Mouse (Mus musculus) heart, embryonic 14.5 days (tissue): ENCODE data around the gene 2900011O08Rik. TPM values are rescaled to one million over a fixed set of nuclear protein-coding genes. Genes with fewer than 3 reads are reported as not detected.

Source experiments
- ATAC-seq: fragments of 200-750 bp; cut with Nextera tagmentation; 2 replicates; pipeline ENCODE4 v1.8.0; 2017; ENCODE audit warnings: low read depth, moderate TSS enrichment; ENCODE audit not compliant: insufficient number of reproducible peaks, insufficient read depth, low FRiP score
- H3K27ac ChIP-seq, 2 experiments: fragments of 200-500 bp in 1 of 2; fragments of 300-500 bp in 1 of 2; sonication (generic) in 1 of 2; replicated peaks in 1 of 2; 2 replicates each; pipeline ENCODE4 v1.5.1; 2012 to 2014; ENCODE audit warnings: low read depth in 2 of 2, low read length in 2 of 2, control low read depth in 1 of 2, mild to moderate bottlenecking in 1 of 2, mixed read lengths in 1 of 2; ENCODE audit not compliant: control insufficient read depth in 1 of 2, insufficient read depth in 1 of 2
- H3K27me3 ChIP-seq: fragments of 300-500 bp; sonication (generic); 2 replicates; pipeline ENCODE4 v1.6.1; 2014; ENCODE audit warnings: mild to moderate bottlenecking, low read length, control low read depth; ENCODE audit not compliant: control insufficient read depth, insufficient read depth
- H3K36me3 ChIP-seq: fragments of 300-500 bp; sonication (generic); 2 replicates; pipeline ENCODE4 v1.6.1; 2014; ENCODE audit warnings: mild to moderate bottlenecking, control low read depth, low read length, mixed read lengths; ENCODE audit not compliant: control insufficient read depth, insufficient read depth
- H3K4me1 ChIP-seq, 2 experiments: fragments of 200-500 bp in 1 of 2; fragments of 300-500 bp in 1 of 2; sonication (generic) in 1 of 2; 2 replicates each; pipeline ENCODE4 v1.6.1; 2012 to 2014; ENCODE audit warnings: low read length in 2 of 2, control low read depth in 1 of 2, mixed read lengths in 1 of 2; ENCODE audit not compliant: control insufficient read depth in 2 of 2, insufficient read depth in 2 of 2
- H3K4me2 ChIP-seq: fragments of 300-500 bp; sonication (generic); 2 replicates; pipeline ENCODE4 v1.6.1; 2014; ENCODE audit warnings: mild to moderate bottlenecking, low read length
- H3K4me3 ChIP-seq, 2 experiments: fragments of 200-500 bp in 1 of 2; fragments of 300-500 bp in 1 of 2; sonication (generic) in 1 of 2; 2 replicates each; pipeline ENCODE4 v1.5.1; 2012 to 2014; ENCODE audit warnings: low read length in 2 of 2, mild to moderate bottlenecking in 2 of 2, control low read depth in 1 of 2, low read depth in 1 of 2, moderate library complexity in 1 of 2; ENCODE audit not compliant: control insufficient read depth in 1 of 2, insufficient read depth in 1 of 2
- H3K9ac ChIP-seq: fragments of 300-500 bp; sonication (generic); 2 replicates; pipeline ENCODE4 v1.6.1; 2014; ENCODE audit warnings: mild to moderate bottlenecking, low read length
- H3K9me3 ChIP-seq: fragments of 300-500 bp; sonication (generic); 2 replicates; pipeline ENCODE4 v1.6.1; 2016; ENCODE audit warnings: low read length, control low read depth; ENCODE audit not compliant: control insufficient read depth
- WGBS: fragments of 180-500 bp; shearing (Covaris S2); extraction: QIAGEN DNeasy Blood & Tissue Kit; methylation state at CpG from one replicate; pipeline ENCODE4 v1.1.7; 2014; 5-methylcytosine and 5-hydroxymethylcytosine counted together
- polyA plus RNA-seq: library from polyadenylated mRNA; unstranded; fragments of >200 nt; fragmentation: Nextera tagmentation; extraction: Ambion mirVana; gene quantifications from 2 replicates; pipeline ENCODE4 v1.2.1, GENCODE M21; 2014

2900011O08Rik gene
- polyA plus RNA-seq, 1 experiment from 2014 or later, result 0.88 TPM

DNA sequence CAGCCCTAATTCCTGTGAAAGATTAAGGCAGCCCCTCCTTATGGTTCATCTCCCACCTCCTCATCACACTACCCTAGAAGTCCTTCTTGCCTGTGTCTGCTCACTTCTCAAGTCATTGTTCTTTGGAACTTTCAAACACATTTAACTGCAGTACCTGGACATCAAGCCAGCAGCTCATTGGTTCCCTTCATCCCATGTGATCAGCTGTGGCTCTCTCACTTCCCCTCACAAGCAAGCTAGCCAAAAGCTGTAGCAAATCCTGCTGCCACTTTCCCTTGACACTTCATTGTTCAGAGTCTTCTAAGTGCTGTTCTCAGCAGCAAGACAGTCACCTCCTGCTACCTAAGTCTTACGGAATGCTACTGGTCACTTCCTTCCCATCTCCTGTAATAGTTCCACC, 138.8 kb downstream of the 2900011O08Rik start:
- H3K9ac ChIP-seq, result no peak overlapping the region

DNA sequence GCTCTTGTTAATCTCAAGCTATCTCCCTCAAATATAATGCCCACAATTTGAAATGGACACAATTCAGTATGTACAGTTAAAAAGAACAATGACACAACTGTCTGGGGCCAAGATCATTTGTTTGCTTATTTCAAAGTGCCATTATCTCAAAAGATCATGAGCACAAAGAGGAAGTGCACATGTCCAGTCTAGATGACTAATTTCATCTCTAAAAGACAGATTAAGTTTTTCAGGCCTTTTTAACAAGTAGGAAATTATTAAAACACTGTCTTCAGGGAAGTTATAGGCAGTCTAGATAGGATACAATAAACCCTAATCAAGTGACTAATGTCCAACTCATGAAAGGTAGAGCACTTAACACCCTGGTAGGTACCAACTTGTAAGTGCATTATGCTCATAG, 142.6 kb downstream of the 2900011O08Rik start:
- Histone ChIP-seq H3K4me2 (no peak overlapping the region), H3K4me1 (no peaks in the 10 kb centered on the region), H3K27ac (no peak overlapping the region), H3K9ac (no peak overlapping the region), H3K36me3 (peaks cover 99% of the 10 kb centered on the region), H3K4me3 (no peak overlapping the region), H3K9me3 (no peaks in the 10 kb centered on the region), H3K27me3 (no peaks in the 10 kb centered on the region)
- no peak for ATAC-seq

More for the DNA sequence above, 138.8 kb downstream of the 2900011O08Rik start:
- ATAC-seq, result no peak
- no peaks in the 10 kb centered on the region for H3K9me3 ChIP-seq
- no peaks in the 10 kb centered on the region for H3K4me1 ChIP-seq
- H3K4me2 ChIP-seq, result no peak overlapping the region
- H3K4me3 ChIP-seq, result no peak overlapping the region
- peaks cover 98% of the 10 kb centered on the region for H3K36me3 ChIP-seq
- H3K27ac ChIP-seq, result no peak overlapping the region
- WGBS, result 94% methylated on average over 1 of the region's 1 CpGs
- H3K27me3 ChIP-seq, result no peaks in the 10 kb centered on the region

DNA sequence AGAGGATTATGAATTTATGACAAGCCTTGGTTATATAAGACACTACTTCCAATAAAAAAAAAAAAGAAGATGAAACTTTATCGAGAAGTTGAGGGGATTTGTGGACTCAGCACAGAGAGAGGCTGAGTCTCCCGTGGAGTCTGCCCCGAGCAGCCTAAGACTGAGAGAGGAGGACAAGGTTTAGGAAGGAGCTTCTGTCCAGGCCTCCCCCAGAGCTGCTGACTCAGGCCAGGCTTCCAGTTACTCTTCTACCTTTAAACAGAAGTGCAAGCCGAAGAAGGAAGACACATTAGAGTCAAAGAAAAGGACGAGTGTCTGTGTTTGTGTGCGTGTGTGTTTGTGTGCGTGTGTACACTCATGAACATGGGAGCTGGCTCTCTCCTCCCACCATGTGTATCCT, 144.4 kb downstream of the 2900011O08Rik start:
- Histone ChIP-seq H3K36me3 (peaks cover 99% of the 10 kb centered on the region), H3K9me3 (no peaks in the 10 kb centered on the region), H3K4me2 (no peak overlapping the region), H3K27me3 (no peaks in the 10 kb centered on the region), H3K4me1 (no peaks in the 10 kb centered on the region), H3K4me3 (no peak overlapping the region), H3K27ac (no peak overlapping the region), H3K9ac (no peak overlapping the region)
- ATAC-seq, result no peak
- WGBS, result 84% methylated on average over 7 of the region's 7 CpGs

DNA sequence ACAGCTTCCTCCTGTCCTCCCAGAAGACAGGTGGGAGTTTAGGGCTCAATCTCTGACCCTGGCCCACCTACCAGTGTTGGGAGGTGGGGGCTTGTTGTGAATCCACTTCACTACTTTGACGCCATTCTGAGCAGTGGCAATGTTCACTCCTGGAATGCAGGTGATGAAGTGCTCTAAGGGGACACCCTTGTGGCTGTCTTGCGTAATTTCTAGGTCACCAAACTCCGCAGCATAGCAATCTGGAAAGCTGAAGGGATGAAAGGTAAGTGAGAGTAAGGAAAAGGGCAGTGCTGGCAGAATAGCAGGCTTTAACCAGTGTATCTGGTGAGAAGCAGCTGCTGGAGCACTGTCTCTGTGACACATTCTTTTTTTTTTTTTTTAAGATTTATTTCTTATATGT, 145.0 kb downstream of the 2900011O08Rik start:
- no peak for ATAC-seq
- no peak overlapping the region for H3K9ac ChIP-seq
- 82% methylated on average over 3 of the region's 3 CpGs for WGBS
- H3K27me3 ChIP-seq, result no peaks in the 10 kb centered on the region
- H3K4me2 ChIP-seq, result no peak overlapping the region
- H3K27ac ChIP-seq, result no peak overlapping the region
- H3K9me3 ChIP-seq, result no peaks in the 10 kb centered on the region
- H3K4me3 ChIP-seq, result no peak overlapping the region
- peaks cover 99% of the 10 kb centered on the region for H3K36me3 ChIP-seq
- H3K4me1 ChIP-seq, result no peaks in the 10 kb centered on the region

DNA sequence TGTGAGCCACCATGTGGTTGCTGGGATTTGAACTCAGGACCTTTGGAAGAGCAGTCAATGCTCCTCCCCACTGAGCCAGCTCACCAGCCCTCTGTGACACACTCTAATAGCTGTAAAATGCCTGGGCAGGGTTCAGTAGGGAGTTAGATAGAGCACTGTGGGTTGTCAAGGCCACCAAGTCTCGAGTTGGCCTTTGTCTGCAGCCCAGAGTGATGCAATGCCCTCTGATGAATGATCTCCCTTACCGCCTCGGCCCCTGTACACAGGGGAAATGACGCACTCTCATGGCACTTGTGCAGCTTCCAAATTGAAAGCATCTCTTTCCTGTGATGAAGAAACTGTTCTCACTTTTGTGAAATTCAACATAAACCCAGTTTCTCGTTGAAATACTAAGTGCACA, 145.4 kb downstream of the 2900011O08Rik start:
- no peak overlapping the region for H3K27ac ChIP-seq
- no peaks in the 10 kb centered on the region for H3K4me1 ChIP-seq
- no peaks in the 10 kb centered on the region for H3K27me3 ChIP-seq
- no peak overlapping the region for H3K4me2 ChIP-seq
- no peaks in the 10 kb centered on the region for H3K9me3 ChIP-seq
- no peak overlapping the region for H3K9ac ChIP-seq
- H3K36me3 ChIP-seq, result peaks cover 100% of the 10 kb centered on the region
- H3K4me3 ChIP-seq, result no peak overlapping the region
- no peak for ATAC-seq
- whole genome bisulfite sequencing, result 86% methylated on average over 5 of the region's 5 CpGs

DNA sequence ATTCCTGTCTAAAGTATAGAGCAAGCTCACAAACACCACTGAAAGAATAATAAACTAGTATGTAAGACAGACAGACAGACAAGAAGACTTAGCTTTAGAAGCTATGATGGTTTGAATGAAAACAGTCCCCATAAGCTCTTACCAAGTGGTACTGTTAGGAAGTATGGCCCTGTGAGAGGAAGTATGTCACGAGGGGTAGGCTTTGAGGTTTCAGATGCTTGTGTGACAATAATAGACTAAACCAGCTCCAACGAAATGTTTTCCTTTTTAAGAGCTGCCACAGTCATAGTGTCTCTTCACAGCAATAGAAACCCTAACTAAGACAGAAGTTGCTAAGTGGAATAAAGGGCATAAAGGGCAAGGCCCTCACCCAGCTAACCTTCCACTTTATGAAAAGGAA, 148.6 kb downstream of the 2900011O08Rik start:
- Histone ChIP-seq H3K36me3 (peaks cover 96% of the 10 kb centered on the region), H3K27ac (no peak overlapping the region), H3K4me1 (no peaks in the 10 kb centered on the region), H3K27me3 (no peaks in the 10 kb centered on the region), H3K9ac (no peak overlapping the region), H3K9me3 (no peaks in the 10 kb centered on the region), H3K4me3 (no peak overlapping the region), H3K4me2 (no peak overlapping the region)
- WGBS, result 70% methylated on average over 2 of the region's 2 CpGs
- ATAC-seq, result no peak

DNA sequence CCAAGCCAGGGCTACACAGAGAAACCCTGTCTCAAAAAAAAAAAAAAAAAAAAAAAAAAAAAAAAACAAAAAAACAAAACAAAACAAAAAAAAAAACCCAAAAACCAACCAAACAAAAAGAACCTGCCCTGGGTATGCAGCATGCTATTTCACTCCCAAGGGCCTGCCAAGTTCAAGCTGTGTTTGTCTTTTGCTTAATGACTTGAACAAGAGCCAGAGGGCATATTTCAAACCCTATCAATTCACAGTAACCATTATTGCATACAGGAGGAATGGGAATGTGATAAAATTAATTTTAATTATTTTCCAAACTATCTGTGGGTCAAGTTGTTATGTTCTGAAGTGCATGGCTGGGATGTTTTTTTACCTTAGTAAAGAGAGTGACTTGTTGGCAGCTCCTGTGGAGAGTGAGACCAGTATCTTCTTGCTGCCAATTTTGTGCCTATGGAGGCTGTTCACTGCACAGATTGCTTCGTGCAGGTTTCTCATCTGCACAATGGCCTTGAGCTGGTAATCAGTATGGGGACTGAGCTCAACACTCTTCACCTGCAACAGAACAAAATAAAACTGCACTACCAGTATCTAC, 151.7 kb downstream of the 2900011O08Rik start:
- 69% methylated on average over 1 of the region's 1 CpGs for WGBS
- H3K9me3 ChIP-seq, result no peaks in the 10 kb centered on the region
- no peaks in the 10 kb centered on the region for H3K4me1 ChIP-seq
- no peak overlapping the region for H3K27ac ChIP-seq
- H3K36me3 ChIP-seq, result peaks cover 94% of the 10 kb centered on the region
- ATAC-seq, result no peak
- H3K27me3 ChIP-seq, result no peaks in the 10 kb centered on the region
- H3K9ac ChIP-seq, result no peak overlapping the region
- no peak overlapping the region for H3K4me2 ChIP-seq
- no peak overlapping the region for H3K4me3 ChIP-seq

DNA sequence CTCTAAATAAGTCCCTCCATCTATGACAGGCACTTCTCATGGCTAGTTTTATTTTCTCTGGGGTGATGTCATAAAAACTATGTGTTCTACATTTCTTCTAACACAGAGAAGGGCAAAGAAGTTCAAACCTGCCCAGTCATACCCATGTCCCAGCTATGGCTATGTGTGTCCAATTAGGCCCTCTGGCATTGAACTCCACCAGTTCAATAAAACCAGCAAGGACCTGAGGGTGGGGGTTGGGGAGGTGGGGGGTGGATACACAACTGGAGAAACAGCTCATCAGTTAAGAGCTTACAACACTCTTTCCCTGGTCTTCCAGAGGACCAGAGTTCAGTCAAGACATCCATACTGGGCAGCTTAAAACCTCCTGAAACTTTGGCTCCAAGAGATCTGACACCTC, 152.7 kb downstream of the 2900011O08Rik start:
- ATAC-seq, result no peak
- peaks cover 94% of the 10 kb centered on the region for H3K36me3 ChIP-seq
- no peak overlapping the region for H3K27ac ChIP-seq
- no peak overlapping the region for H3K4me3 ChIP-seq
- H3K4me2 ChIP-seq, result no peak overlapping the region
- H3K9ac ChIP-seq, result no peak overlapping the region
- no peaks in the 10 kb centered on the region for H3K27me3 ChIP-seq
- no peaks in the 10 kb centered on the region for H3K9me3 ChIP-seq
- no peaks in the 10 kb centered on the region for H3K4me1 ChIP-seq
